Mouse (Mus musculus): Measurements from ENCODE around the gene Lactbl1.

Lactbl1 gene

DNA sequence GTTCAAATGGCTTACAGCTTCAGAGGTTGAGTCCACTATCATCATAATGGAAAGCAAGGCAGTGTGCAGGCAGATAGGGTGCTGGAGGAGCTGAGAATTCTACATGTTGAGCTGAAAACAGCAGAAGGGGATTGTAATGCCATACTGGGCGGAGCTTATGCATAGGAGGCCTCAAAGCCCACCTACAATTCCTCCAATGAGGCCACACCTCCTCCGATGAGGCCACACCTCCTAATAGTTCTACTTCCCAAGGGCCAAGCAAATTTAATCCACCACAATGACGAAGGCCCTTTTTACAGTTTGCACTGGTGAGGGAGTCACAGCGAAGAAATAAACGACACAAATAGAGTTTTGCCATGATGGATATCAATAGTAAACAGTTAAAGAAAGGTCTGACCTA, 14.1 kb downstream of the Lactbl1 start:
- in situ Hi-C loops (cut with MboI, MseI) = no loop called here

DNA sequence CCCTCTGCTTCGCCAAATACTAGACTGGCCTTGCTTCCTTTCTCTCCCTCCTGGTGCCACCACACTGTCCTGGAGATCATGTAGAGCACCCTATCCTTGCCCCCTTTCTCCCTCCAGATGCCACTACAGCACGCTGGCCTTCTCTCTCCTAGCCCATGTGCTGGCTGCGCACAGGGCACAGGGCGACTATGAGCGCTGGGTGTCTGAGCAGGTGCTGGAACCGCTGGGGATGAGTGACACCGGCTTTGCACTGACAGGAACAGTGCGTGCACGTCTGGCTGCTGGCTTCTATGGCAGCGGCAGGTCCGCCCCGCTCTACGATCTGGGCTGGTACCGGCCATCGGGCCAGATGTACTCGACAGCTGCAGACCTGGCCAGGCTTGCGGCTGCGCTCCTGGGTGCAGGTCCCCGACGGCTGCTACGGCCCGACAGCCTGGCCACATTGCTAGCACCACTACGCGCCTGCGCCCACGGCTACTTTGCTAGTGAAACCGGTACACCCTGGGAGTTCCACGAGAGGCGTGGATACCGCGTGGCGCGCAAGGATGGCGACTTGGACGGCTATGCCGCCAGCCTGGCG, 14.7 kb downstream of the Lactbl1 start:
- in situ Hi-C loops (cut with MboI, MseI) = no loop called here

DNA sequence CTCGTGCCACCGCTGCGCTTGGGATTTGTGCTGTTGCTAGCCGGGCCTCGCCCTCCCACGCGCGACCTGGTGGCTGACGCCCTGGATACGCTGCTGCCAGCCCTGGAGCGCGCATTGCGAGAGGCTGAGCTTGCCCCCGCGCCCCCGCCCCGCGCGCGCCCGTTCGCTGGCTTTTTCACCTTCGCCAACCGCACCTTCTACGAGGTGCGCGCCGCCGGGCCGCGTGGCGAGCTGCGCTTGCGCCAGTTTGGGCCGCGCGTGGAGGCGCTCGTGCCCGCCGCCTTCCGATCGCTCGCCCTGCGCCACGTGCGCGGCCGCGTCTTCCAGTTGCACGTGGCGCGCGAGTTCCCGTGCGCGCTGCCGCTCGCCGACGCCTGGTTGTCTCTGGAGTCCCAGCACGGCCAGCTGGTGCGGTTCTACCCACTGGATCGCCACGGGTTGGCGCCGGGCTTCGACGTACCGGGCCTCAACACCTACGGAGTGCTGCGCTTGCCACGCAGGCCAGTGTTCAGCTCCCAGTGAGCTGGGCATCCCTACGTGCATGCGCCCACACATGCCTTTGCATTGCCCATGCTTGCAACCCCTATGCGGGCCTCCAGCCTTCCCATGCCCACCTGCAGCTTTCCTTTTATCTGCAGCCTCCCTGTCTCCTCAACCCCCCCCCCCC, 15.3 kb downstream of the Lactbl1 start:
- in situ Hi-C loops (cut with MboI, MseI) = no loop called here

DNA sequence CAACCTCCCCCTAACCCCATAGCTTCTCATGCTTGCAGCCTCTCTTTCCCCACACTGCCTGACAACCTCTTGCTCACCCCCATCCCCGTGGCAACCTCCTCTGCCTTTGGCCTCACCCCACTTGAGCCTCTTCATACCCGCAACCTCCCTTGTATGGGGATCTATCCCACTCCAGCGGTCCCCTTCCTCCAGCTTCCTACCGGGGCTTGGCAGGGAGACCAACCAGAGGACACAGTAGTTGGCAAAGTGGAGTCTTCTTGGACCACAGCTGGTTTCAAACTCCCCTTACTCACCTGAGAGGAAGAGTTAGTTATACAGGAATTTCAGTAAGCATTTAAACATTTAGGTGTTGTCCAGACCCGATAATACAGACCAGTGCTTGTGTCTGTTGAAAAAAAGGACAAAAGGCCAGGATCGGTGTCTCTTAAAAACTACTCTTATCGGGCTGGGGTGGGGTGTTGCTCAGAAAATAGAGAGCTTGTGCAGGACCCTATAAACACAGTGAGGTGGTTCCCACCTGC, 15.9 kb downstream of the Lactbl1 start:
- in situ Hi-C loops (cut with MboI, MseI) = no loop called here

DNA sequence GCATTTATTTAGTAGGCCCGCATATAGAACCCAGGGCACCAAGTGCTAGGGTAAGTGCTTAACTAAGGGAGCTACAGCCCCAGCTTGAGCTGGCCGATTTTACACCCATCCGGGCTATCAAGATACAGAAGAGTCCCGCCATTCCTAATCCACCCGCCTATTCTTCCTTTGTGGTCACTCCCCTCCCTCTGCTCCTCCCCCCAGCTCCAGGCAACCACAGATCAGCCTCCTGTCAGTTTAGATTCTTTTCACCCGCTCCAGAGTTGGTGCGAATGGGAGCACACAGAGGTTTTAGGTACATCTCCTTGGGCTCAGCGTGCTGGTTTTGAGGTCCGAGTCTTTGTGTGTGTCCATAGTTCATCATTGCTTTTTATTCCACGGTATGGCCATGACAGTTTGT, 16.5 kb downstream of the Lactbl1 start:
- in situ Hi-C loops (cut with MboI, MseI) = no loop called here

DNA sequence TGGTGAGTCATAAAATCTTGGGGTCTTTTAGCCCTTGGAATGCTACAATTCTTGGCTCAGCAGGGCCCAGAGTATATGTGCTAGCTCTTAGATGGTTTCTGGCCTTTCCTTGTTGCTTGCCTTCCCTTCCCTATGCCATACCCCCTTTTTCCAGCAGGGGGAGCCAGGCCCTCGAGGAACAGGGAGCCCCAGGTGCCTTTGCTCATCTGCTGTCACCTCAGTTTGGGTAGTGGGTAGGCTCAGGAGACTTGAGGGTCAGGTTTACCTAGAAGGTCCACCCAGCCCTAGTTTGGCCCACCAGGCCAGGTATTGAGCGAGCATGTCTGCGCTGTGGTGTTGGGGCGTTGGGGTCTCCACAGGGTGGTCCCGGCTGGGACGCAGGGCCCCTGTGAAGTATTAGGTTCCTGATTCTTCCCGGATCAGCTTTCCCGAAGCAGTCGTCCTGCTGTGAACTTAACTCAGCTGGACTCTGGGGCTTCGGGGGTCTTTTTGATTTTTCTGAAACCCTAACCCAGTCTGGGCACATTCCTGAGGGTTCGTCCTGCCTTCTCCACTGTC, 26.6 kb downstream of the Lactbl1 start:
- in situ Hi-C loops (cut with MboI, MseI) = no loop called here

DNA sequence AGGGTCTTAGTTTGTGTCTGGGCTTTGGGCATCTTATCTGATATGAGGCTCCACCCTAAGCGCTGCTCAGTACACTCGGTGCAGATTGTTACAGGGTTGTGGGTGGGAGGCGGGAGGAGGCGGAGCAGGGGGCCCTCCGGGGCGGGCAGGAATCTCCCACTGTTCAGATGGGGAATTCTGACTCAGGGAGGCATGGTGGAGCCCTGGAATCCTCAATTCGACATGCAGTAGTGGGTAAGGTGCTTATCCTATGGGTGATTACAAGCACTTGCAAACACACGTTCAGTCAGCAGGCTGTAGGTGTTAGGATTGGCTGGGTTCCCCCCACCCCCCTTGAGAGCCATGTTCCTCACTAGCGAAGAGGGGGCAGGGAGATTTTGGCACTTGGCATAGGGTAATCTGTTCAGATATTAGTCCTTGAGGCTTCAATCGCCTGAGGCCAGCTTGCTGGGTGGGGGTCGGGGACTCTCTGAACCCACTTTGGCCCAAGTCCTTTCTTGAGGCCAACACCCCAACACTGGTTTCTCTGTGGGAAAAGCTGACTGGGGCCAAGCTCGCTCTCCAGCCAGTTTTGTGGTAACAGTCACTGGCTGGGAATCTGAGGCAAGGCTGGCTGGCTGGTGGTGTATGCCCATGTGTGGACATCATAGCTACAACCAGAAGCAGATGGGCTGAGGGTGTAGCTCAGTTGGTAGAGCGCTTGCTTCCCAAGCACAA, 27.2 kb downstream of the Lactbl1 start:
- in situ Hi-C loops (cut with MboI, MseI) = no loop called here

DNA sequence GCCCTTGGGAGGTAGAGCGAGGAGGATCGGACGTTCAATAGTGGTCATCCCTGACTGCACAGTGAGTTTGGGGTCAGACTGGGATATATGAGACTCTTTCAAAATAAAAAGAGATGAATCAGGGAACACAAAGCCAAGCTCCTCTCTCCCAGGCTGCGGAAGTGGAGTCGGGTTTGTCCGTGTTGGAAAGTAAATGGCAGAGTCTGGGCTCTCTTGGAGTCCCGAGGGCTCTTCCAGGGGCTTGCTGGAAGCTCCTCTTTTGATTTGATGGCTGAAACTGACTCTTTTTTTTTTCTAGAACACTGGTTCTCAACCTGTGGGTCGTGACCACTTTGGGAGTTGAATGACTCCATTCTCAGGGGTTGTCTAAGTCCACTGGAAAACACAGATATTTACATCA, 27.8 kb downstream of the Lactbl1 start:
- in situ Hi-C loops (cut with MboI, MseI) = no loop called here

DNA sequence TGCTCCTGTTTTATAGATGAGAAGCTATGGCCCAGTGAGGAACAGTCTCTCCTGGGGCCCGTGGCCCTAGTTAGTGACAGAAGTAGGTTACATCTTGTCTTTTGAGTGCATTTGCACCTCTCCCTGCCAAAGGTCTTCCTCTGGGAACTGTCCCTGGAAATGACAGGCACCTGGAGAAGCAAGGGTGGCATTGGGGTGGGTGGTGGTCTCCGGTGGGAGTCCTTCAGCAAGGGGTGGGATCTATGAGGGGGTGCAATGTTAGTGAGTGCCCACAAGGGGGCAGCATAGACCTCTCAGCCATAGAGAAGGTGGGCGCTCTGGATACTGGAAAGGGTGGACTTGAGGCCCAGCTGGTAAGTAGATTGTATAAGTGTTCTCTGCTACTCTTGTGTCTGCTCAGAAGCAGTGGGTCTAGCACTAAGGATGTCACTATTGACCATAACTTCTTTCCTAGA, 29.0 kb downstream of the Lactbl1 start:
- in situ Hi-C loops (cut with MboI, MseI) = no loop called here

DNA sequence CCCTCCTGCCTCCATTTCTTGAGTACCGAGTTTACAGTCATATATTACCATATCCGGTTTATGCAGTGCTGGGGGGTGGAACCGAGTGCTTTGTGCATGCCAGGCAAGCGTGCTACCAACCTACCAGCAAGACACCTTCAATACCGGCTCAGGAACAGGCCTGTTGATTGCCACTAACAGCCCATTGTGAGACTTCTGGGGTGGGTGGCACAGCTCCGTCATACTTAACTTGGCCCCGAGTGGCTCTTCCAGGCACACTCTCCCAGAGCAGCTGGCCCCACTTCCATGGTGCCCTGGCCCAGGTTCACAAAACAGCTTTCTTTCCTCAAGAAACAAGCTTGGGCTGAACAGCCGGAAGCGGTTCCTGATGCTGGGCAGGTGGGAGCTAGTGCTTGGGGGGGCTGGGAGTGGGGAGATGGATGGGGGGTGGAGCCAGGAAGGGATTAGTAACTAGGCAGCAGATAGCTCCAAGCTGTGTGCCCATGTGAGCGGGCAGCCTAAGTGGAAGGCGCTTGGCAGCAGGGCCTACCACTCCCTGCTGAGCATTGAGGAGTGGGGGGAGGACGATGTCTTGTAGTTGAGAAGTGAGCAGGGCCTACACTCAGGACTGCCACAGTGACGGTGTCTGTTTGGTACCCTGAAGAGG, 29.6 kb downstream of the Lactbl1 start:
- in situ Hi-C loops (cut with MboI, MseI) = no loop called here

DNA sequence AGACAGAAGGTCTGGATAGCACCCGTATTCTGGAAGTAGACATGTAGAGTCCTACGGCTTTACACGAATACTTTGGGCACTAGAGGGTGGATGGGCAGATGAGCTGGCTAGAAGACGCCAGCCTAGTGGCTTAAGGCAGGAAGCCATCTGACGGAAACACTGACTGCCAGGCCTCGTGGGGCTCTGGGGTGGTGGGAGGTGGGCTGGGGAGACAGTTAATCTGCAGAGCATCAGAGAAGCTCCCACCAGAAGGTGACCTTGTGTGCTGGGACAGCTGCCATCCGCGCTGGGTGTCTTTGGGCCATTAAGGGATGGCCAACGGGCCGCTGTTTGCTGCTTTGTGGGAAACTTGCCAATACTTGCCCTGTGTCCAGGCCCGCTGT, 30.1 kb downstream of the Lactbl1 start:
- in situ Hi-C loops (cut with MboI, MseI) = no loop called here

DNA sequence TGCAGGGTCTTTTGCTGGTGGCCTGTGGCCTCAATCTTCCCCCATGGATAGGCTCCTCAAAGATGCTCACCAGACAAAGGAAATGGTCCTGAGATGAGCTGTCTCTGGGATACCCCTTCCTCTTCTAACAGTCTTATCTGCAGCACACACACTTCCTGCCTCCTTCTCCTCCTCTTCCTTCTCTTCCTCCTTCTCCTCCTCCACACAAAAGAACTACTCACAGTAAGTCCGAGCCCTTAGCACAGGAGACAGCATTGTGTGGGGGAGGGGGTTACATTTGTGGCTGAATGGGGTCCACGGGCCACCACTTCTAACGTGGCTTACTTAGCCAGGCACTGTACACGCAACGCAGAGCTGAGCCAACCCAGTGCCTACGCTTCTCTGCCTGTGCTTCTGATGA, 30.6 kb downstream of the Lactbl1 start:
- in situ Hi-C loops (cut with MboI, MseI) = no loop called here

DNA sequence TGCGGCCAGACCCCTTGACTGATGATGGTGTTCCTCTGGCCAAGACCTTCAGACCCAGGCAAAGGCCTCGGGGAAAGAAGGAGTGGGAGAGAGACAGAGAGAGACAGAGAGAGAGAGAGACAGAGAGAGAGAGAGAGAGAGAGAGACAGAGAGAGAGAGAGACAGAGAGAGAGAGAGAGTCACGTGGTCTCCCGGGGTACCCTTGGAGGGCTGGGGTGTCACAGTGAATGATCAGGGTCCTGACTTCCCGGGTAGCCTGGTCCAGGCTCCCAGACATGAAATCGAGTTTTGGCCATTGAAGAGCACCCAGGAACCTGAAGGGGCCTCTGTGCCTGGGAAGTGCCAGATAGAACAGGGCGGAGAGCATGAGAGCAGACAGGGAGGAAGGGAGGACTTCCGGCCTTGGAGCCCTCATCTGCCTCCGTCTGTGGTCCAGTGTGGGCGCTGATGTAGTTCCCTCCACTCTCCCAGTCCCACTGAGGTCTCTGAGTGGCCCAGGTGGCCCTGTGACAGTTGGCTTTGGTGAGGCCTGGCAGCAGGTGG, 31.3 kb downstream of the Lactbl1 start:
- in situ Hi-C loops (cut with MboI, MseI) = no loop called here

DNA sequence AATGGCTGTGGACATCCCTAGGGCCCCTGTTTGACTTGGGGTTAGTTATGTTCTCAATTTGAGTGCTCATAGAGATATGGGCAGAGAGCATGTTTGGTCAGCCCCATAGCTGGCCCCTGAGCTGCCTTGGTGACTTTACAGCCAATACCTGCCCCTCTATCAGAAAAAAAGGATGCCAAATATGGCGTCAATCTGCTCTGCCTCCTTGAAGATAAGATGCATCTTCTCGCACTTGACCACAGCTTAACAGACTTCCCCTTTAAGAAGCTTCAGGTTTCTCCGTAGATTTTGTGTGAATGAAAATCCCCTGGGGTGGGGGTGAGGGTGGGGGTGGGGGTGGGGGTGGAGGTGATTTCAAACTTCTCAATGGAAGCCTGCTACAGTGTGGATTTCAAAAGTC, 35.5 kb downstream of the Lactbl1 start:
- in situ Hi-C loops (cut with MboI, MseI) = no loop called here

DNA sequence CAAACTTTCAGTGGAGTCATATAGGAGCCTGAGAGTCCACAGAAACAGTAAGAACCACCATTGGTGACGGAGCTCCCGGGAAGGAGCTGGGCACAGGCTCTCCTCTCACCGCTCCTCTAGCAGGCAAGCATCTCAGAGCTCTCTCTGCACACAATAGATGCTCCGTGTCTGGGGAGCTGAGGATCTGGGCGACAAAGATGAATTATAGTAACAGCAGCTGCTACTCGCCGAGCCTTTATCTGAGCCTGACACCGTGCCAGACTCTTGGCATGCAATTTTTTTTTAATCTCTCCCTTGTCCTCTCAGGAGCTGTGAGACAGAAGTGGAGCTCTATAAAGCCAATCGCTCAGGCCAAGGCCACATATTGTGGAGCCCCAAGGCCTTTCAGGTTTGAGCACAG, 42.6 kb downstream of the Lactbl1 start:
- in situ Hi-C loops (cut with MboI, MseI) = no loop called here

DNA sequence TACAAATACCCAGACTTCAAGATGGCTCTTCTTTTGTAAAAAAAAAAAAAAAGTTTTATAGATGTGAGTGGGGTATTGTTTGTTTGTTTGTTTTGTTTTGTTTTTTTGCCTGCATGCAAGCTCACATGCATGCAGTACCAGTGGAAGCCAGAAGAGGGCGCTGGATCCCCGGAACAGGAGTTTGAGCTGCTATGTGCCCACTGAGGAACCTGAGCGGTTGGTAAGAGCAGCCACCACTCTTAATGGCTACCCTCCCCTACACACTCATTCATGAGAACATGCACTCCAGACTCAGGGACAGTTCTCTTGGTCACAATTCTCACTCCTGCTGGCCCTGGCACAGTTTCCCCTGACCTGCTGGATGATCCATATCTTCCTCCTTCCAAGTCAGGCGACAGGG, 43.6 kb downstream of the Lactbl1 start:
- in situ Hi-C loops (cut with MboI, MseI) = no loop called here

DNA sequence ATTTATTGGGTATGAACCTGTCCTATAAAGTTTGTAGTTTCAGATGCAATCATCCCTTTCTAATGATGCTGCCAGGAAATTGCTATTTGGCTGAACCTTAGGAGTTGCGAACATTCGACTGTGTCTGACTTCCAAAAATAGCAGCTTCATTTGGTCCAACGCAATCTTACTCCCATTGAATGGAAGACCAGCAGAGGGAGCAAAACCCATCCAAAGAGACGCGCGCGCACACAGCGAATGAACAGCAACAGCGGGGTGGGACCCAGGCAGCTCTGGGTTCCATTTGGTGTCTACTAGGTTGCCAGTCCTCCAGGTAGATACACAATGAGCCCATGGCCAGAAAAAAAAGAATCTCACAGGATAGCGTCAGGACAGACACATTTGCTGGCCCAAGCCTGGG, 45.3 kb downstream of the Lactbl1 start:
- in situ Hi-C loops (cut with MboI, MseI) = no loop called here

DNA sequence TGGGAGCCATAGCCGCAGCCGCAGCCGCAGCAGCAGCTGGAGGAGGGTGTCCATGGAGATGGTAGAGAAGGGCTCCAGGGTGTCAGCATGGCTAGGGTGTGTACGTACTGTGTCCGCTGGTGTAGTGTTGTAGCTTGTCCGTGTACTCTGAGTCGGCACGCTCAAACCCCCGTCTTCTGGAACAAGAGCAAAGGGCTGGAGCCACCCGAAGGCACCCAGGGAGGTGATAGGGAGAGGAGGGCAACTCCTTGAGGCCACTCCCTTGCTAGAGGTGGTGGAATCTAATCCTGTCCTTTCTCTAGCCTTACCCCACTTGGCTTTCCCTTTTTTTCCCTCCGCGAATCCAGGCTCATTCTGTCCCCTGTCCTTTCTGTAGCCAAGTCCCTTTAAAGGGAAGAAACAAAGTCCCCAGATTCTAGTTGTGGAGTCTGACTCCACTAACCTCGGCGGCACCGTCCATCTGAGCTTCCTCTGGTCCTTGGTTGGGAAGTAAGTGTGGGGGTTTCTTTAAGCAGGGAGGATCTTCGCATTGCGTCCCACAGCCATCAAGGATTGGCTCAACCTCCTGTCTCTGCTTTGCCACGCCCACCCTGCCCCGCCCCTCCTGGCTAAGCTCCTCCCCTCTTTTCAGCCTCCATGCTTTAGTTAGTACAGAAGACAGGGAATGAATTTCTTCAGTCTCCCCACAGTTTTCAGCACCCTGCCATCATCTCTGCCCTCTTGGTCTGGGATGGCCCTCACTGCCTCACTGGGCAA, 50.1 kb downstream of the Lactbl1 start:
- in situ Hi-C loops (cut with MboI, MseI) = no loop called here

DNA sequence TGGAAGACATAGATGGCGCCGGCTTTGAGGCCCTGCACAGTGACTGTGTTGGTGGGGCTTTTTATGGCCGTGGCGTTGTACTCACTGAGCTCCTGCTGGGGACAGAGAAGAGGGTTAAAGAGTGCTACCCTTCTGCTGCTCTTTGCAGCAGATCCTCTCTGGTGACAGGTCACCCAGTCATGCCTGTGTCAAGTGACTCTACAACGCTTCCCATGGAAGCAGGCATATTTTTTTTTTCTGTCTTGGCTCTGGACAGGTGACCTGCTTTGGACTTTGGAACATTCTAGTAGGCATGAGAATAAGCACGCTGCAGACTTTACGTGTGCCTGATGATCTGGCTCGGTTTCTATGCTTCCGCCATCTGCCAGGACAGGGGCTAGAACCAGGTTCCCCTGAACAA, 53.0 kb downstream of the Lactbl1 start:
- in situ Hi-C loops (cut with MboI, MseI) = loop anchor here (25.0 kb wide), 1 partner anchor 412 kb away; no protein-coding TSS in a partner anchor

DNA sequence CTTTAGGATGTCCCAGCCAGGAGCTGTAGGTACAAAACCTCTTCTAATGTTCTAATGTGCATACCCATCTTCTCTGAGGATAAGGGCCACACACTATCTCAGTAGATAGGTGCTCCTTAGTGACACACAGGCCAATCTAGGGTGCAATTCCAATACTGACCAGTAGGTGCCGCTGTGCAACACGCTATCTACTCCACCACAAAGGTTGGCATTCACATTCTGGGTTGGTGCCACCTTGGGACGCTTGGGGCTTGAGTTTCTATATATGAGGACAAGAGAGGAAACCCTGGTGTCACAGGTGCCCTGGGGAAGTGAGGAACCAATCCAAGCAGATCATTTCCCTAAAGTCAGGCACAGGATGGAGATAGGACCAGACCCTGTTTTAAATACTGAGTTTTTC, 56.1 kb downstream of the Lactbl1 start:
- in situ Hi-C loops (cut with MboI, MseI) = loop anchor here (25.0 kb wide), 1 partner anchor 409 kb away; no protein-coding TSS in a partner anchor

DNA sequence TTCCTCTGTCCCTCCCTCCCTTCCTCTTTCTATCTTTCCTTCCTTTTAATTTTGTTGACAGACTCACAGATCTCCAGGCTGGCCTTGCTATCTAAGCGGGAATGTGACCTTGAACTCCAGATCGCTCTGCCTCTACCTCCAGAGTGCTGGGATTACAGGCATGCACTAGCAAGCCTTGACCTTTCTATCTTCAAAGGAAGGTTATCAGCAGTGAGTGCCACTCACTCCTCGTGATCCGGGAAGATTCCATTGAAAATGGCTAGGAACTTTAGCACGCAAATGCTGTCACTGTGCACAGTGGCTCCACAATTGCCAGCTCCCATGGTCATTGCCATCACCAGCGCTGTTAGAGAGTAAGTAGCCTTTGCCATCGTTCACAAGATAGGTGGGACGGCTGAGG, 56.8 kb downstream of the Lactbl1 start:
- in situ Hi-C loops (cut with MboI, MseI) = loop anchor here (25.0 kb wide), 1 partner anchor 408 kb away; no protein-coding TSS in a partner anchor

Data from T-helper 1 cell (primary cell).